Mouse (Mus musculus): Measurements from ENCODE around the gene Slc9a3r2. TPM values are rescaled to one million over a fixed set of nuclear protein-coding genes. Genes with fewer than 3 reads are reported as not detected.

Gene Slc9a3r2
- total RNA-seq, 1 experiment: 22.7 TPM

DNA sequence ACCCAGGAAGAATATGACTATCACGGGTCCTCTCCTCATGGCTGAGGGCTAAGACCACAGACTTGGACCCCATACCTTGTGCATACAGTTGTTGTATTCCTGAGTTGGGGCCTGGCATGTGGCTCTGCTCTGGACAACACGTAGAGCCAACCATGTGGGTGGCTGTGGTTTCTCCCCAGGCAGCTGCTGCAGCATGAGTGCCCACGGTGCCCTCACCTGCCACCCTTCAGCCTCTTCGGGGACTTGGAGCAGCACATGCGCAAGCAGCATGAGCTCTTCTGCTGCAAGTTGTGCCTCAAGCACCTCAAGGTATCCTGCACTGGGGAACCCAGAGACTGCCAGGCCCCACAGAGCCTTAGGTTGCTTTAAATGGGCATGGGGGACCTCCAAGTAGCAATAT is 26.8 kb upstream of the Slc9a3r2 start:
- in situ Hi-C loops (cut with MboI; ENCODE audit: low sequenced_read_pairs in 2 of 2, unreplicated experiment in 2 of 2): no loop called here
- Histone ChIP-seq H3K9me3 (ENCODE audit: control insufficient read depth, insufficient read depth, low read depth, low read length) (no peaks in the 10 kb centered on the region), H3K4me3 (ENCODE audit: insufficient read depth in 1 of 2, low read depth in 1 of 2, low read length in 2 of 2, poor library complexity in 1 of 2, severe bottlenecking in 1 of 2) (no peak overlapping the region), H3K36me3 (ENCODE audit: control insufficient read depth, insufficient read depth, low read length, poor library complexity, severe bottlenecking) (peaks cover 52% of the 10 kb centered on the region), H3K9ac (ENCODE audit: insufficient read depth, low read depth, low read length, poor library complexity, severe bottlenecking) (no peak overlapping the region), H3K27ac (ENCODE audit: insufficient read depth, low read depth, low read length, poor library complexity, severe bottlenecking) (no peak overlapping the region), H3K4me1 (ENCODE audit: control insufficient read depth in 2 of 2, insufficient read depth in 2 of 2, low read length in 2 of 2, poor library complexity in 1 of 2) (peaks cover 3 to 24% of the 10 kb centered on the region in 2 experiments; a peak in 3 of 4 replicates)
- DNase-seq (ENCODE audit: low read depth, low spot score): no peak
- TF ChIP-seq CHD2 (IDR thresholded peaks at IDR 0.05; ENCODE audit: low read depth, low read length) (no peak), ZNF384 (IDR thresholded peaks at IDR 0.05; ENCODE audit: low read depth, low read length) (no peak), HCFC1 (IDR thresholded peaks at IDR 0.05; ENCODE audit: borderline replicate concordance, insufficient read depth, low read length) (no peak), MAFK (IDR thresholded peaks at IDR 0.05; ENCODE audit: insufficient read depth, low read depth, low read length) (no peak)

- H3K36me3 ChIP-seq (ENCODE audit: control insufficient read depth, insufficient read depth, low read length, poor library complexity, severe bottlenecking): peaks cover 47% of the 10 kb centered on the region
- DNase-seq (ENCODE audit: low read depth, low spot score): peak; percentile 87
- H3K9ac ChIP-seq (ENCODE audit: insufficient read depth, low read depth, low read length, poor library complexity, severe bottlenecking): no peak overlapping the region
- TF ChIP-seq HCFC1 (IDR thresholded peaks at IDR 0.05; ENCODE audit: borderline replicate concordance, insufficient read depth, low read length) (no peak), CHD2 (IDR thresholded peaks at IDR 0.05; ENCODE audit: low read depth, low read length) (no peak), ZNF384 (IDR thresholded peaks at IDR 0.05; ENCODE audit: low read depth, low read length) (no peak), MAFK (IDR thresholded peaks at IDR 0.05; ENCODE audit: insufficient read depth, low read depth, low read length) (no peak), ZC3H11A (IDR thresholded peaks at IDR 0.05; ENCODE audit: borderline replicate concordance, low read depth, low read length) (no peak)
- in situ Hi-C loops (cut with MboI; ENCODE audit: low sequenced_read_pairs in 2 of 2, unreplicated experiment in 2 of 2): no loop called here
- H3K4me1 ChIP-seq (ENCODE audit: control insufficient read depth in 2 of 2, insufficient read depth in 2 of 2, low read length in 2 of 2, poor library complexity in 1 of 2): peaks cover 5 to 28% of the 10 kb centered on the region in 2 experiments; a peak in 3 of 4 replicates
- no peak overlapping the region for H3K4me3 ChIP-seq (ENCODE audit: insufficient read depth in 1 of 2, low read depth in 1 of 2, low read length in 2 of 2, poor library complexity in 1 of 2, severe bottlenecking in 1 of 2)
- no peak overlapping the region for H3K27ac ChIP-seq (ENCODE audit: insufficient read depth, low read depth, low read length, poor library complexity, severe bottlenecking)
- no peaks in the 10 kb centered on the region for H3K9me3 ChIP-seq (ENCODE audit: control insufficient read depth, insufficient read depth, low read depth, low read length)
These were observed 26.1 kb upstream of the Slc9a3r2 start for GRCm38 (mm10) chr17:24676187-24676586.

DNA sequence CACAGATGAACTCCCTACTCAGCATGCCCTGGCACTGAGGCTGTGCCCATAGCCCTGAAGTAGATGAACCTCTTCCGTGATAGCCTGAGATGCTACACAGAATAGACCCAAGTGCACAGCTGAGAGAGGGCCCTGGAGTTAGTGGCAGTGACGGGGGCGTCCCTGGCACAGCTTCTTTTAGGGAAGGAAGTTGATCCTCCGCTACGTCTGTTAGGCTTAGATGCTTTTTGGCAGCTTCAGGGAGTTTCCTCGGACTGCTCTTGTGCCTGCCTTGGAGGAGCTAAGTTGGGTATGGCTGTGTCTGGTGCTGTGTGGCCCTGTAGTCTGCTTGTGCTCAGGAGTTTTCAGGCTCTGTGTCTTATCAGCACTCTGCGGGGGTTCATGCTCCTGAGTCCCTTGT is 24.1 kb upstream of the Slc9a3r2 start:
- H3K4me3 ChIP-seq (ENCODE audit: insufficient read depth in 1 of 2, low read depth in 1 of 2, low read length in 2 of 2, poor library complexity in 1 of 2, severe bottlenecking in 1 of 2): 0 out of 4 replicates have a peak overlapping the region, but pooled peaks of 1 of the 2 experiments have one; percentile 1
- peaks cover 5 to 31% of the 10 kb centered on the region in 2 experiments; a peak in 3 of 4 replicates for H3K4me1 ChIP-seq (ENCODE audit: control insufficient read depth in 2 of 2, insufficient read depth in 2 of 2, low read length in 2 of 2, poor library complexity in 1 of 2)
- no peak for DNase-seq (ENCODE audit: low read depth, low spot score)
- peak overlapping the region; percentile 8; the same call in 1 of the 2 replicates for H3K9ac ChIP-seq (ENCODE audit: insufficient read depth, low read depth, low read length, poor library complexity, severe bottlenecking)
- H3K36me3 ChIP-seq (ENCODE audit: control insufficient read depth, insufficient read depth, low read length, poor library complexity, severe bottlenecking): peaks cover 28% of the 10 kb centered on the region
- no peak for TF ChIP-seq MAFK (IDR thresholded peaks at IDR 0.05; ENCODE audit: insufficient read depth, low read depth, low read length)
- no peak for TF ChIP-seq ZNF384 (IDR thresholded peaks at IDR 0.05; ENCODE audit: low read depth, low read length)
- no peak for TF ChIP-seq HCFC1 (IDR thresholded peaks at IDR 0.05; ENCODE audit: borderline replicate concordance, insufficient read depth, low read length)
- TF ChIP-seq CHD2 (IDR thresholded peaks at IDR 0.05; ENCODE audit: low read depth, low read length): no peak
- TF ChIP-seq ZC3H11A (IDR thresholded peaks at IDR 0.05; ENCODE audit: borderline replicate concordance, low read depth, low read length): no peak
- in situ Hi-C loops (cut with MboI; ENCODE audit: low sequenced_read_pairs in 2 of 2, unreplicated experiment in 2 of 2): no loop called here
- H3K9me3 ChIP-seq (ENCODE audit: control insufficient read depth, insufficient read depth, low read depth, low read length): no peaks in the 10 kb centered on the region
- H3K27ac ChIP-seq (ENCODE audit: insufficient read depth, low read depth, low read length, poor library complexity, severe bottlenecking): no peak overlapping the region

DNA sequence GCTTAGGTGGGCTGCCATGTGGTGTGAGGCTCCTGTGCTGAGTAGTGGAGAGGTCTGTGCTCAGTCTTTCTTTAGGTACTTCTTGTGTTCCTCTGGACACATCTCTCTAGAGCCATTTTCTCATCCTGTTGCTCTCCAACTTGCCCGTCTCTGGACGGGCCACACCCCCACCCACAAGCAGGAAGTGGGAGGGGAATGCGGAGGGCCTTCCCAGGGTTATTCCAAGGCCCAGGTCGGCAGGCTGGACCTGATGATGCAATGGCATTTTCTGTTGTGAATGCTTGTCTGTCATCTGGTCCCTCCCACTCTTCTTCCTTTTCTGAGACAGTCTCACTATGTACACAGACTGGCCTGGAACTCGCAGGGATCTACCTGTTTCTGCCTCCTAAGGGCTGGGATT is 22.0 kb upstream of the Slc9a3r2 start:
- Histone ChIP-seq H3K9me3 (ENCODE audit: control insufficient read depth, insufficient read depth, low read depth, low read length) (no peaks in the 10 kb centered on the region), H3K36me3 (ENCODE audit: control insufficient read depth, insufficient read depth, low read length, poor library complexity, severe bottlenecking) (peaks cover 9% of the 10 kb centered on the region), H3K4me1 (ENCODE audit: control insufficient read depth in 2 of 2, insufficient read depth in 2 of 2, low read length in 2 of 2, poor library complexity in 1 of 2) (peaks cover 7 to 29% of the 10 kb centered on the region in 2 experiments; a peak in 3 of 4 replicates), H3K9ac (ENCODE audit: insufficient read depth, low read depth, low read length, poor library complexity, severe bottlenecking) (no peak overlapping the region), H3K4me3 (ENCODE audit: insufficient read depth in 1 of 2, low read depth in 1 of 2, low read length in 2 of 2, poor library complexity in 1 of 2, severe bottlenecking in 1 of 2) (peak overlapping the region; percentile 9 to 30; a peak in 2 of 4 replicates), H3K27ac (ENCODE audit: insufficient read depth, low read depth, low read length, poor library complexity, severe bottlenecking) (no peak overlapping the region)
- in situ Hi-C loops (cut with MboI; ENCODE audit: low sequenced_read_pairs in 2 of 2, unreplicated experiment in 2 of 2): no loop called here
- no peak for DNase-seq (ENCODE audit: low read depth, low spot score)
- no peak for TF ChIP-seq ZNF384 (IDR thresholded peaks at IDR 0.05; ENCODE audit: low read depth, low read length)
- no peak for TF ChIP-seq MAFK (IDR thresholded peaks at IDR 0.05; ENCODE audit: insufficient read depth, low read depth, low read length)
- no peak for TF ChIP-seq CHD2 (IDR thresholded peaks at IDR 0.05; ENCODE audit: low read depth, low read length)
- no peak for TF ChIP-seq ZC3H11A (IDR thresholded peaks at IDR 0.05; ENCODE audit: borderline replicate concordance, low read depth, low read length)
- no peak for TF ChIP-seq HCFC1 (IDR thresholded peaks at IDR 0.05; ENCODE audit: borderline replicate concordance, insufficient read depth, low read length)

Data from ES-E14 (cell line).